Mouse (Mus musculus): ENCODE measurements around the gene Dgki. TPM values are rescaled to one million over a fixed set of nuclear protein-coding genes. Genes with fewer than 3 reads are reported as not detected.

The Dgki gene
- polyA plus RNA-seq, 1 experiment from 2014 or later, result 7.1 TPM

- Histone ChIP-seq H3K4me1 (no peaks in the 10 kb centered on the region), H3K4me3 (replicated peaks) (no peak overlapping the region), H3K4me2 (no peak overlapping the region), H3K9me3 (replicated peaks) (no peaks in the 10 kb centered on the region), H3K27ac (replicated peaks) (no peak overlapping the region), H3K27me3 (replicated peaks) (no peaks in the 10 kb centered on the region), H3K9ac (replicated peaks) (no peak overlapping the region), H3K36me3 (no peaks in the 10 kb centered on the region)
- ATAC-seq (ENCODE audit: low FRiP score), result no peak
- 80% methylated on average over 4 of the region's 4 CpGs for WGBS
Observed at GRCm38 (mm10) chr6:36868217-36868616, 431.8 kb downstream of the Dgki start.

DNA sequence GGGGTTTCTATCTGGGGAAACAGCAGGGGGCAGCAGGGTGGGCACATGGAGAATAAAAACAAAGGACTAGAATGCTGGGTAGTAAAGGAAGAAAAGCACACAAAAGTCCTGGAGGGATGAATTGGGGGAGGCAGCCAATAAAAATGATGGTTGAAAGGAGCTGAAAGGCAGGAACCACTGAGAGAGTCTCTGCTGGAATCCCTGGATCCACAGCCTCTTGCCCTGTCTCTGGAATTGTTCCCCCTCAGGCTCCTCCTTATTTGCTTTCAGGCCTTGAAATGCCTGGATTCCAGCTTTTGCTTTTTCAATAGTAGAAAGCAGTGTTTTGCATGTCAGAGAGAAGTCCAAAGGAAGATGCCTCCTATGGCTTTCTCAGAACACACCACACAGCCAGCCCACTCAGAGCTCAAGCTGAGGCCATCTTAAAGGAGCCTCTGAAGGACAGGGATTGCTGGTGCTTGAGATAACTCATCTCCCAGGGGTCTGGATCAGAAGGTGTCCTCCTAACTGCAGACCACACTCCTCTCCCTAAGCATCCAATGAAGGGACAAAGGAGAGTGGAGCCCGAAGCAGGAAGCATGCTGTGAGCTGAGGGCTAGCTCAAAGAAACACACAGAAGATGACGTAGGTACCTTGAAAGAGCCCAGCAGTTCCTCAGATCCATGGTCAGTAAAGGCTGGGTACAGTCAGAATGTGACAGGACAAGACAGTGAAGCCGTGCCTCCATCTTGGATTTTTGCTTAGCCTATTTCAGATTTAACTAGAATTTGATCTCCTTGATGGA lies 441.5 kb downstream of the Dgki start:
- no peaks in the 10 kb centered on the region for H3K36me3 ChIP-seq
- no peak overlapping the region for H3K4me3 ChIP-seq (replicated peaks)
- peak overlapping the region; percentile 70 for H3K27ac ChIP-seq (replicated peaks)
- peaks cover 7% of the 10 kb centered on the region; the same call in 1 of the 2 replicates for H3K4me1 ChIP-seq
- H3K9ac ChIP-seq (replicated peaks), result no peak overlapping the region
- H3K4me2 ChIP-seq, result no peak overlapping the region
- peak; percentile 28; the same call in 1 of the 2 replicates for ATAC-seq (ENCODE audit: low FRiP score)
- no peaks in the 10 kb centered on the region for H3K27me3 ChIP-seq (replicated peaks)
- 23% methylated on average over 3 of the region's 3 CpGs for WGBS
- no peaks in the 10 kb centered on the region for H3K9me3 ChIP-seq (replicated peaks)

- Histone ChIP-seq H3K4me3 (replicated peaks) (no peak overlapping the region), H3K9me3 (replicated peaks) (no peaks in the 10 kb centered on the region), H3K36me3 (no peaks in the 10 kb centered on the region), H3K4me2 (no peak overlapping the region), H3K9ac (replicated peaks) (no peak overlapping the region), H3K27me3 (replicated peaks) (no peaks in the 10 kb centered on the region), H3K27ac (replicated peaks) (peak overlapping the region; percentile 70), H3K4me1 (peaks cover 7% of the 10 kb centered on the region; the same call in 1 of the 2 replicates)
- 22% methylated on average over 6 of the region's 6 CpGs for WGBS
- no peak for ATAC-seq (ENCODE audit: low FRiP score)
Observed at GRCm38 (mm10) chr6:36857627-36858257, 442.2 kb downstream of the Dgki start.

DNA sequence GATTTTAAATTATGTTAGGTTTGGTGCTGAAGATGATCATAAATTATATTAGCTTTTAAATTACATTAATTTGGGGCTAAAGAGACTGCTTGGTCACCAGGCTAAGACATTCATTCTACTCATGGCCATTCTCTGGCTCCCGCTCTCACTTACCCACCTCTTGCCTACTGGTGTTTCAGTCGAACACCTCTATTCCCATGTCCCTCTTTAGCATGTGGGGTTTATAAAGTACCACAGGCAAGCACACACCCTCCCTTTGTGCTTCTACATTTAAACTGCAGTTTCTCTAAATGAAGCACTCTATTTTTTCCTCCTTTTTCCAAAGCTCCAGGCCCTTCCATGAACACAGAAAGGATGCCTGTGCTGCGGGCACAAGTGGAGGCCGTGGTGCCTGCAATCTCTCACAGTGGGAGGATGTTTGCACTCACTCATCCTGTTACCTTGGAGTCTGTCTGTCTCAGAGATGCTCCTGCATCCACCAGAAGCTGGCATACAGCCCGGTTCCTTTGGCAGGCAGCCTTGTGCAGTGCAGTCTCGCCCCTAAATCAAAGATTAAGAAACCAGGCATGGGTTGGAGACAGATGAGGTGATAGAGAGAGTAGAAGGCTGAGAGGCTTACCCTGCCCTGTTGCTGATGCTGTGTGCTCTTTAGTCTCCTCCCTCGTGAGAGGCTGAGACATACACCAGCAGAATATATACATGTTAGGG lies 449.4 kb downstream of the Dgki start:
- Histone ChIP-seq H3K9me3 (replicated peaks) (no peaks in the 10 kb centered on the region), H3K9ac (replicated peaks) (no peak overlapping the region), H3K36me3 (peaks cover 8% of the 10 kb centered on the region; the same call in 1 of the 2 replicates), H3K27ac (replicated peaks) (peak overlapping the region; percentile 71), H3K4me1 (0 out of 2 replicates have a peak, but pooled peaks cover 6% of the 10 kb centered on the region), H3K4me3 (replicated peaks) (no peak overlapping the region), H3K27me3 (replicated peaks) (no peaks in the 10 kb centered on the region), H3K4me2 (no peak overlapping the region)
- WGBS, result 43% methylated on average over 7 of the region's 7 CpGs
- ATAC-seq (ENCODE audit: low FRiP score), result peak; percentile 90

GRCm38 (mm10) chr6:36845288-36845687 lies 454.7 kb downstream of the Dgki start:
- Histone ChIP-seq H3K9me3 (replicated peaks) (no peaks in the 10 kb centered on the region), H3K36me3 (peaks cover 8% of the 10 kb centered on the region; the same call in 1 of the 2 replicates), H3K4me1 (peaks cover 3% of the 10 kb centered on the region; the same call in 1 of the 2 replicates), H3K4me2 (no peak overlapping the region), H3K4me3 (replicated peaks) (no peak overlapping the region), H3K27me3 (replicated peaks) (no peaks in the 10 kb centered on the region), H3K9ac (replicated peaks) (no peak overlapping the region), H3K27ac (replicated peaks) (no peak overlapping the region)
- 90% methylated on average over 1 of the region's 1 CpGs for WGBS
- ATAC-seq (ENCODE audit: low FRiP score), result no peak

DNA sequence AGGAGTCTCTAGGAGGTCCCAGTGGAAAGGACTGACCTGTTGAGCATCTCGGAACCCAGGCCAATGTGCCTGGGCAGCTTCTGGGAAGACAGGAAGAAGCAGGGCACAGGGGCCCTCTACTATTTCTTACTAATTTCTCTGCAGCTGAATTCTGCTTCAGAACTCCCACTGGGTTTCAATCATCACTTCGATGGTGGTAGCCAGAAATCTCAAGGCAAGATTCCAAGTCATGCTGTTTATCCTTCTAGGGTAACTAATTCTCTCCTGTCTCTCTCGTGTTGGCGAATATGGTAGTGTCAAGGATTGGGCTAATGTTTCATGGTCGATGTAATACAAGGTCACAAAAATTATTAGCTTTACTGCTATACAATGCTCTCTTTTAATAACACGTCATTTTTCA lies 455.7 kb downstream of the Dgki start:
- H3K4me2 ChIP-seq, result no peak overlapping the region
- ATAC-seq (ENCODE audit: low FRiP score), result no peak
- no peaks in the 10 kb centered on the region; the same call in 1 of the 2 replicates for H3K4me1 ChIP-seq
- H3K27me3 ChIP-seq (replicated peaks), result no peaks in the 10 kb centered on the region
- H3K9ac ChIP-seq (replicated peaks), result no peak overlapping the region
- peaks cover 8% of the 10 kb centered on the region; the same call in 1 of the 2 replicates for H3K36me3 ChIP-seq
- H3K4me3 ChIP-seq (replicated peaks), result no peak overlapping the region
- WGBS, result 73% methylated on average over 6 of the region's 6 CpGs
- H3K9me3 ChIP-seq (replicated peaks), result no peaks in the 10 kb centered on the region
- H3K27ac ChIP-seq (replicated peaks), result no peak overlapping the region

DNA sequence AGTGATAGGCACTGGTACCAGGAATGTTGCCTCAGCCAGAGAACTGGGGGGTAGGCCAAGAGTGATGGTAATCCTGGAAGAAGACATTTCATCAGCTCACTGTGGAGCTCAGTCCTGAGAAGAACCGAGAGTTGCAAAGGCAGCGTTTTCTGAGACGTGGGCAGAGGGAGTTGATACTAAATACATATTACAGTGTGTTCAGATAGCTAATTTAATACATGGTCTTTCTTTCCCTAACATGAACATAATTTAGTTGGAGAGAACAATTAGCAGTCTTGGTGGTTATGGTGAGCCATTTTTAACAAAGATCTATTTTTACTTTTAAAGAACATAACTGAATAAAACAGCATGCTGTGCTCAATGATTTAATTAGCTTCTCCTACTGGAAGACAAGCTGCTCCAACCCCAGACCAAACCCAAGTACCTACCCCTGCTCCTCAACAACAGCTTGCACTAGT lies 456.9 kb downstream of the Dgki start:
- H3K36me3 ChIP-seq, result peaks cover 8% of the 10 kb centered on the region; the same call in 1 of the 2 replicates
- ATAC-seq (ENCODE audit: low FRiP score), result no peak
- no peaks in the 10 kb centered on the region for H3K27me3 ChIP-seq (replicated peaks)
- H3K4me1 ChIP-seq, result no peaks in the 10 kb centered on the region; the same call in 1 of the 2 replicates
- 72% methylated on average over 3 of the region's 3 CpGs for WGBS
- no peak overlapping the region for H3K4me3 ChIP-seq (replicated peaks)
- no peak overlapping the region for H3K9ac ChIP-seq (replicated peaks)
- no peaks in the 10 kb centered on the region for H3K9me3 ChIP-seq (replicated peaks)
- H3K27ac ChIP-seq (replicated peaks), result no peak overlapping the region
- H3K4me2 ChIP-seq, result no peak overlapping the region

DNA sequence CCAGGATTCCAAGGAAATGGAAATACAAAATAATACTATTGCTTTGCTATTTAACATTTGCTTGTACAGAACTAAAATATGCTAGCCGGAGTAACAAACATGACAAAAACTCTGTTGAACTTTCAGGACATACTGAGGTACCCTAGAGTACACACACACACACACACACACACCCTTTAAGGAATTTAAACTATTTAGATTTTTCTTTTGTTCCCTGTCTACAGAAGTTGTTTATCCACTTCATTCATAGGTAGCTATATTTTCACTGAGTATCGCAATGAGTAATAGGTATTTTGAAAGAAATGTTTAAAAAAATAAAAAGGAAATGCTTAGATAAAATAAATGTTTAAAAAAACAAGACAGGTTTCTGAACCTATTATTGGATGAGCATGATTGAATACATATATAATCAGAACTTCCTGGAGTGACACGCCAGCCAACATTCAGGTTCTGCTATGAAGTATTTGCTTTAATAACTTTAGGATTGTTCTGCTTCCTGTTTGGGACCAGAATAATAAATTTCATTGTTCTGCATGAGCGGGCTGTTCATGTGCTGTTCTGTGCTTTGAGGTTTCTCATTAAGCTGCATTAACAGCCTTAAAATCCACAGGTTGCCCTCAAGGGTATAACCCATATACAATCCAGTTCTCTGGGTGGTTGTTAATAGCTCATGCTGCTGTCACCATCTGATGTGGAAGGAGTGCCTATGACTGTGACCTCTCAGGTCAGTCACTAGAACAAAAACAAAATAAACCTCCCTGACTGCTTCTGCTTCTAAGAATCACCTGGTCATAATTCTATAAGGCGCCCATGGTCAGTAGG lies 457.7 kb downstream of the Dgki start:
- Histone ChIP-seq H3K9me3 (replicated peaks) (no peaks in the 10 kb centered on the region), H3K9ac (replicated peaks) (no peak overlapping the region), H3K4me2 (no peak overlapping the region), H3K4me1 (no peaks in the 10 kb centered on the region; the same call in 1 of the 2 replicates), H3K4me3 (replicated peaks) (no peak overlapping the region), H3K27me3 (replicated peaks) (no peaks in the 10 kb centered on the region), H3K27ac (replicated peaks) (no peak overlapping the region), H3K36me3 (peaks cover 8% of the 10 kb centered on the region; the same call in 1 of the 2 replicates)
- WGBS, result 78% methylated on average over 5 of the region's 5 CpGs
- no peak for ATAC-seq (ENCODE audit: low FRiP score)

DNA sequence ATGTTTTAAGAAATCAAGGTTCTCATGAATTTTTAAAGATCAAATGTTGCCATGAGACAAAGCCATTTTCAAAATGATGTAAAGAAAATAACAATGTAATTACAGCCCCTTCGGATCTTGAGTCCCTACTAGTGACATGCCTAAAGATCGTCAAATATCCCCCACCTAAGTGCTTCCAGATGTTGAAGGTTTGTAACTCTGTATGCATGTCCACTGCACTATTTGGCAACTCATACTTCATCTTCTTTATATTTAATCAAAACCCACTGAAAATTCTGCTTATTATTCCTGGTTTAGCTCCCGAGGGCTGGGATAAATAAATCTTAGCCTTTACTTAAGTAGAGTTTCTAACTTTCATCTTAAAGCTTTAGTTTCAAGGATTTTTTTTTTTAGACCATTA lies 458.3 kb downstream of the Dgki start:
- no peaks in the 10 kb centered on the region; the same call in 1 of the 2 replicates for H3K4me1 ChIP-seq
- no peak overlapping the region for H3K4me3 ChIP-seq (replicated peaks)
- H3K36me3 ChIP-seq, result peaks cover 2% of the 10 kb centered on the region; the same call in 1 of the 2 replicates
- H3K27me3 ChIP-seq (replicated peaks), result no peaks in the 10 kb centered on the region
- no peak for ATAC-seq (ENCODE audit: low FRiP score)
- 80% methylated on average over 3 of the region's 3 CpGs for WGBS
- H3K4me2 ChIP-seq, result no peak overlapping the region
- no peaks in the 10 kb centered on the region for H3K9me3 ChIP-seq (replicated peaks)
- H3K27ac ChIP-seq (replicated peaks), result no peak overlapping the region
- no peak overlapping the region for H3K9ac ChIP-seq (replicated peaks)

DNA sequence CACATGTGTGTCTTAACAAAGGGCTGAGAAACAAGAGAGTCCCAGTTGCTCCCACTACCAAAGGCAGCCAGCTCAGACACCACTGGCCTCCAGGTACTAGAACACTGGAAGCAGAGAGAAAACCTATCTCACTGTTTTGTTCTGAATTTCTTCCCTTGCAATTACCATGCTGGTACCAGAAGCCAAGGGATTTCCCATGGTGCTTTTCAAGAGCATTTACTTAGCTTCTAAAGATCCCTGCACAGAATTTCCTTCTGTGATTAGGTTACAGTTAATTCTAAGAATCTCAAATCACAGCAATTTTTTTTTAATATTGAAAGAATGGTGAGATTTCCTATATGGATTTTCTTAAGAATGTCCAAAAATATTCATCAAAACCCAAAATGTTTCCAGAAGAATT lies 458.8 kb downstream of the Dgki start:
- no peaks in the 10 kb centered on the region; the same call in 1 of the 2 replicates for H3K4me1 ChIP-seq
- no peaks in the 10 kb centered on the region for H3K36me3 ChIP-seq
- H3K4me3 ChIP-seq (replicated peaks), result no peak overlapping the region
- H3K27me3 ChIP-seq (replicated peaks), result no peaks in the 10 kb centered on the region
- H3K4me2 ChIP-seq, result no peak overlapping the region
- no peak for ATAC-seq (ENCODE audit: low FRiP score)
- H3K9me3 ChIP-seq (replicated peaks), result no peaks in the 10 kb centered on the region
- no peak overlapping the region for H3K27ac ChIP-seq (replicated peaks)
- H3K9ac ChIP-seq (replicated peaks), result no peak overlapping the region

DNA sequence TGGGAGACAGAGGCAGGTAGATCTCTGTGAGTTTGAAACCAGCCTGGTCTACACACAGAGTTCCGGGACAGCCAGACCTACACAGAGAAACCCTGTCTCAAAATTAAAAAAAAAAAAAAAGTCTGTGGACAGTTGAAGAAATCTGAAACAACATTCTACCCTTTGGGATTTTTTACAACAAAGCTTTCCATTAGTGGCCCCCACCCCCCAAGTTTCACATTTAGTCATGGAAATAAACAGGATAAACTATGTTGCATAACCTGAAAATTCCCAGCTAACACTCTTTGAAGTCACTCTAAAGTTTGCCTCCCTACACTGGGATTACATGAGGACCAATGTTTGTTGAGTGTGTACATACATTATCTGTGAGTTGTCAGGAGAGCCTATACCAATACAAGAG lies 461.2 kb downstream of the Dgki start:
- H3K9ac ChIP-seq (replicated peaks), result no peak overlapping the region
- no peaks in the 10 kb centered on the region for H3K27me3 ChIP-seq (replicated peaks)
- no peaks in the 10 kb centered on the region; the same call in 1 of the 2 replicates for H3K4me1 ChIP-seq
- no peak overlapping the region for H3K27ac ChIP-seq (replicated peaks)
- ATAC-seq (ENCODE audit: low FRiP score), result no peak
- 92% methylated on average over 1 of the region's 1 CpGs for WGBS
- H3K9me3 ChIP-seq (replicated peaks), result no peaks in the 10 kb centered on the region
- H3K36me3 ChIP-seq, result no peaks in the 10 kb centered on the region
- H3K4me2 ChIP-seq, result no peak overlapping the region
- H3K4me3 ChIP-seq (replicated peaks), result no peak overlapping the region

Data from neural tube, embryonic 15.5 days (tissue).